Mouse (Mus musculus): ENCODE measurements around the gene Syne3. TPM values are rescaled to one million over a fixed set of nuclear protein-coding genes. Genes with fewer than 3 reads are reported as not detected.

The Syne3 gene
- polyA plus RNA-seq, 1 experiment from 2014 or later: 0.08 TPM

DNA sequence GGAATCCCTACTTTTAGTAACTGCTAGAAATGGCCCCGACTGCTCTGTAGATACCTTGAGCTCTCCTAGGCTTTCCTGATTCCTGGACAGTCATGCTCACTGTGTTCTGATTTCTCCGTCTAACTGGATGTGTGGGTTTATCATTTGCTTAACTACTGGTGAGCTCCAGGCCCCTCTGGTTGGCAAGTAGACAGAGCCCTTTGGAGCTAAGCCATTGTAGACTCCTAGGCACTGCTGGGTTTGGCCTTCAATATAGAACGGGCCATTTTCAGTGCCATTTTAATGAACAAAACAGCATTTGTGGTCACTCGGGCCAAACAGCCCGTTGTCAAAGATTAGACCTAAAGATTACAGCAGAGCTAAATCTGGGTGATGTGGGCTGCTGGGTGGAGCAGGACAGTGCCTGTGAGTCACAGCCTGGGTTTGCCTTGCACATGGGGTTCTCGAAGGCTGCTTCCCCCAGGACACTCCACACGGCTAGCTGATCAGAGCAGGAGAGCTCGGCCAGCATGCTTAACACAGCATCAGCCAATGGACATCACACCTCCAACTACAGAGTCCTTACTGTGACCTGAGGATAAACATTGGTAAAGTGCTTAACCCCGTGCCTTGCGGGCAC, 17.4 kb downstream of the Syne3 start:
- no peak overlapping the region for H3K4me3 ChIP-seq (ENCODE audit: low read depth, low read length)
- no peak overlapping the region for H3K4me2 ChIP-seq (ENCODE audit: low read length)
- WGBS: 81% methylated on average over 10 of the region's 10 CpGs
- ATAC-seq (replicated peaks; ENCODE audit: low FRiP score, low TSS enrichment, low read depth): no peak
- no peaks in the 10 kb centered on the region for H3K27me3 ChIP-seq (replicated peaks; ENCODE audit: control insufficient read depth, insufficient read depth, low read length)
- H3K9ac ChIP-seq (ENCODE audit: low read length): no peak overlapping the region
- H3K4me1 ChIP-seq (replicated peaks; ENCODE audit: control insufficient read depth, insufficient read depth, low read length): no peaks in the 10 kb centered on the region
- H3K9me3 ChIP-seq (ENCODE audit: control insufficient read depth, low read length): no peaks in the 10 kb centered on the region
- H3K27ac ChIP-seq (ENCODE audit: low read depth): no peak overlapping the region
- H3K36me3 ChIP-seq (ENCODE audit: control insufficient read depth, insufficient read depth, low read length): no peaks in the 10 kb centered on the region
- DNase-seq (ENCODE audit: low spot score): no peak

DNA sequence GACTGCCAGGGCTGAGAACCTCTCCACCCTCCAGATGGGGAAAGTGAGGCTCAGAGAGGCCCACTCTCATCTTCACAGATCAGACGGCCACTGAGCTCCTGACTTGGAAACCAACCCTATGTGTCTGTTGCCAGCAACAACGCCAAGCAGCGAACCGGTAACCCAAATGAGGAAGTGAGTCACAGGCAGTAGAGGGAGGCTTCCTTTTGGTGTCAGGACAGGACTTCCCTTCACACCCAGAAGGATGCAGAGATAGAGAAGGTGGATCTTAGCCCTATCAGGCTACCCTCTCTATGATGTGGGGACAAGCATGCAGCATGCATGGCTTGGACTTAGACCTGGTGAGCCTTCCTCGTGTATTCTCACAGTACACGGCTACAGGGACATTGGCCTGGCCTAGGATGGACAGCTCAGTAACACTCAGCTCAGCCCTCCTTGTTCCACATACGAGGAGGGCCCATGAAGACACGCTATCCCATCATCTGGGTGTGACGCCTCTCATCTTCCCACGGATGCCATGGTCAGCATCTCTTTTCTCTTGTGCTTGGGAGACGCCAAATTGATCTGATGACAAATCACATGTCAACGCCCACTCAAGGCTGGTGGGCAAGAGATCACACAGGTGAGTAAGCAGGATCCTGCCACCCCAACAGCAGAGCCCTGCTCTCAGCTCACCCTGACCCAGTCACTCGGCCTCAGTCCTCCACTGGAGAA, 18.7 kb downstream of the Syne3 start:
- WGBS: 82% methylated on average over 13 of the region's 13 CpGs
- DNase-seq (ENCODE audit: low spot score): no peak
- no peaks in the 10 kb centered on the region for H3K4me1 ChIP-seq (replicated peaks; ENCODE audit: control insufficient read depth, insufficient read depth, low read length)

DNA sequence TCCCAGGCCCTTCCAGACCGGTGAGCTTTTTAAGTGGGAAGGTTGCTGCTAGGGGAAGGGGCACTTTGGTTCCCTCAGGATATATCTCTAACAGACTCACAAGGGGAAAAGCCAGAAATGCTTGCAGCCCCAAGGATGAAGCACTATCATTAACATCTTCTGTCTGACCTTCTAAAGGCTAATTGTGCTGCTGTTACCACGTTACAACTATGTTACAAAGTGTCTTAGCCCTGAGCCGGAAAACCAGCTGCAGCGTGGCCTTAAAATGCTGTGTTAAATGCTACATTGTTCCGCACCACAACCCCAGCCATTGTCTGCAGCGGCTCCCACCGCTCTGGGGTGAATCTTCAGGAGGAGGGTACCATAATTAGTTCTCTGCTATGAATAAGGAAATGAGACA, 21.7 kb downstream of the Syne3 start:
- H3K36me3 ChIP-seq (ENCODE audit: control insufficient read depth, insufficient read depth, low read length): no peaks in the 10 kb centered on the region
- H3K27ac ChIP-seq (ENCODE audit: low read depth): no peak overlapping the region
- ATAC-seq (replicated peaks; ENCODE audit: low FRiP score, low TSS enrichment, low read depth) (no peak), DNase-seq (ENCODE audit: low spot score) (no peak)
- H3K4me2 ChIP-seq (ENCODE audit: low read length): no peak overlapping the region
- no peak overlapping the region for H3K9ac ChIP-seq (ENCODE audit: low read length)
- no peaks in the 10 kb centered on the region for H3K27me3 ChIP-seq (replicated peaks; ENCODE audit: control insufficient read depth, insufficient read depth, low read length)
- WGBS: 75% methylated on average over 7 of the region's 7 CpGs
- no peaks in the 10 kb centered on the region for H3K4me1 ChIP-seq (replicated peaks; ENCODE audit: control insufficient read depth, insufficient read depth, low read length)
- no peak overlapping the region for H3K4me3 ChIP-seq (ENCODE audit: low read depth, low read length)
- H3K9me3 ChIP-seq (ENCODE audit: control insufficient read depth, low read length): no peaks in the 10 kb centered on the region

More for the DNA sequence above, 18.7 kb downstream of the Syne3 start:
- Histone ChIP-seq H3K4me3 (ENCODE audit: low read depth, low read length) (no peak overlapping the region), H3K4me2 (ENCODE audit: low read length) (no peak overlapping the region), H3K36me3 (ENCODE audit: control insufficient read depth, insufficient read depth, low read length) (no peaks in the 10 kb centered on the region), H3K9ac (ENCODE audit: low read length) (no peak overlapping the region), H3K27ac (ENCODE audit: low read depth) (no peak overlapping the region), H3K9me3 (ENCODE audit: control insufficient read depth, low read length) (no peaks in the 10 kb centered on the region), H3K27me3 (replicated peaks; ENCODE audit: control insufficient read depth, insufficient read depth, low read length) (no peaks in the 10 kb centered on the region)
- no peak for ATAC-seq (replicated peaks; ENCODE audit: low FRiP score, low TSS enrichment, low read depth)

DNA sequence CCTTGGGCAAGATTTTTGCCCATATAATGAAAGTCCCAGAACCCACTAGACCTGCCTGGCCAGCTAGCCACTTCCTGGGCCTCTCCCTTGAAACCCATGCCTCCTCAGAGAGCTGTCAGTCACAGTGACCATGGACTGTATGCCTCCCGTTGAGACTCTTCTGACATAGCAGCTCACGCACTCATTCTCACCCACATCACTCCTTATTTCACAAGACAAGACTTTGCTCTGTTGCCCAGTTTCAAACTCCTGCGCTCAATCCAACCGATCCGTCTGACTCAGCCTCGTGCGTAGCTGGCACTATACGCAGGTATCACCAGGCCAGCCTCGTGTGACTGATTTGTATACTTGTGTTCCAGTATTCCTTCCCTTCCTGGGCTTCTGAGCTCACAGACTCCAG, 22.8 kb downstream of the Syne3 start:
- WGBS: 91% methylated on average over 9 of the region's 9 CpGs
- H3K9ac ChIP-seq (ENCODE audit: low read length): no peak overlapping the region

DNA sequence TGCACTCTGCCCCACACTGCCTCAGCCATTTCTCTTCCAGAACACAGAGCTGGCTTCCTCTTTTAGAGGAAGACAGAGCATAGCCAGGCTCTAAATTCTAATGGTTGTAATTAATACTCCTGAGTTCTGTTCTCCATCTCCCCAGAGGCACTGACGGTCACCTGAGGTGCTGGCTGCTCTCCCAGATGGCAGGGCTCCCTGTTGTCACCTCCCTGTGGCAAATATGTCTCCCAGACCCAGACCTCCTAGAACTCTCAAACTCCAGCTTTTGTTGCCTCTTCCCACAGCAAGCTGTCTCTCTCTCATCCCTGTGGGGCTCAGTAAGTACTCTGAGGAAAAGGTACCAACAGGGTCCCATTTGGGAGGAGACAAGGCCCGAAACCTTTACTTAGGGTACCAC, 23.6 kb downstream of the Syne3 start:
- Histone ChIP-seq H3K36me3 (ENCODE audit: control insufficient read depth, insufficient read depth, low read length) (no peaks in the 10 kb centered on the region), H3K27me3 (replicated peaks; ENCODE audit: control insufficient read depth, insufficient read depth, low read length) (no peaks in the 10 kb centered on the region), H3K9ac (ENCODE audit: low read length) (no peak overlapping the region), H3K4me3 (ENCODE audit: low read depth, low read length) (no peak overlapping the region), H3K4me2 (ENCODE audit: low read length) (no peak overlapping the region), H3K9me3 (ENCODE audit: control insufficient read depth, low read length) (no peaks in the 10 kb centered on the region), H3K27ac (ENCODE audit: low read depth) (no peak overlapping the region), H3K4me1 (replicated peaks; ENCODE audit: control insufficient read depth, insufficient read depth, low read length) (no peaks in the 10 kb centered on the region)
- WGBS: 84% methylated on average over 2 of the region's 2 CpGs
- DNase-seq (ENCODE audit: low spot score): no peak
- ATAC-seq (replicated peaks; ENCODE audit: low FRiP score, low TSS enrichment, low read depth): no peak

More for the DNA sequence above, 22.8 kb downstream of the Syne3 start:
- Histone ChIP-seq H3K4me1 (replicated peaks; ENCODE audit: control insufficient read depth, insufficient read depth, low read length) (no peaks in the 10 kb centered on the region), H3K4me3 (ENCODE audit: low read depth, low read length) (no peak overlapping the region), H3K27me3 (replicated peaks; ENCODE audit: control insufficient read depth, insufficient read depth, low read length) (no peaks in the 10 kb centered on the region), H3K4me2 (ENCODE audit: low read length) (no peak overlapping the region), H3K27ac (ENCODE audit: low read depth) (no peak overlapping the region), H3K9me3 (ENCODE audit: control insufficient read depth, low read length) (no peaks in the 10 kb centered on the region), H3K36me3 (ENCODE audit: control insufficient read depth, insufficient read depth, low read length) (no peaks in the 10 kb centered on the region)
- ATAC-seq (replicated peaks; ENCODE audit: low FRiP score, low TSS enrichment, low read depth) (no peak), DNase-seq (ENCODE audit: low spot score) (no peak)

DNA sequence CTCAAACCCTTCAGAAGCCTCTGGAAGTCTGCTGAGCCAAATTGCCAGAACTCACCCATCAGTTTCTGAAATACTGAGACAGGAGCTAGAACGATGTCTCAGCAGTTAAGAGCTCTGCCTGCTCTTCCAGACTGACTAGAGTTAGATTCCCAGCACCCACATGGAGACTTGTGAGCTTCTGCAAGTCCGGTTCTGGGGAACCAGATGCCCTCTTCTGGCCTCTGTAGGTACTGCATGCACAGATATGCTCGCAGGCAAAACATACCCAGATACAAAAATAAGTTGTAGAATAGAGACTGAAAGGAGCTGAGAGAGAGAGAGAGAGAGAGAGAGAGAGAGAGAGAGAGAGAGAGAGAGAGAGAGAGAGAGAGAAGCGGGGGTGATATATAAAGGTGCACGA, 24.5 kb downstream of the Syne3 start:
- H3K9ac ChIP-seq (ENCODE audit: low read length): no peak overlapping the region
- H3K4me3 ChIP-seq (ENCODE audit: low read depth, low read length): no peak overlapping the region
- no peaks in the 10 kb centered on the region for H3K36me3 ChIP-seq (ENCODE audit: control insufficient read depth, insufficient read depth, low read length)
- H3K27me3 ChIP-seq (replicated peaks; ENCODE audit: control insufficient read depth, insufficient read depth, low read length): no peaks in the 10 kb centered on the region
- 79% methylated on average over 5 of the region's 5 CpGs for WGBS
- no peaks in the 10 kb centered on the region for H3K9me3 ChIP-seq (ENCODE audit: control insufficient read depth, low read length)
- DNase-seq (ENCODE audit: low spot score) (no peak), ATAC-seq (replicated peaks; ENCODE audit: low FRiP score, low TSS enrichment, low read depth) (no peak)
- H3K27ac ChIP-seq (ENCODE audit: low read depth): no peak overlapping the region
- H3K4me1 ChIP-seq (replicated peaks; ENCODE audit: control insufficient read depth, insufficient read depth, low read length): no peaks in the 10 kb centered on the region
- no peak overlapping the region for H3K4me2 ChIP-seq (ENCODE audit: low read length)

DNA sequence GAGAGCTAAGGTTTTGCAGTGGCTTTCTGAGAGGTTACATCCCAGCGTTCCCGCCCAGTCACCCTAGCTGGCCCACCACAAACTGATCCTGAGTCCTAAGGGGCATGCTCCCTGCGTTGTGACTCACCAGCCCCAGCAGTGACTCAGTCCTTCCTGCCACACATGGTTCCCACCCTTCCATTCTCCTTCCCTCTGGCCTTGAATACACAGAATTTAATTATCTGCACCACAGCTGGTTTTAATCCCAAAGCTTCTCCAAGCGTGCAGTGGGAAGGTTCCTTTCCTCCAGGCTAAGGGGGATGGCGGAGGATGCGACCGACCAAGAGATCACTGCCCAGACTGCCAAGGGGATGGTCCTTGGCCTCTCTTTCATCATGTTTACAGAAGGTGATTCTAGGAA, 26.1 kb downstream of the Syne3 start:
- WGBS: 57% methylated on average over 7 of the region's 7 CpGs
- DNase-seq (ENCODE audit: low spot score) (no peak), ATAC-seq (replicated peaks; ENCODE audit: low FRiP score, low TSS enrichment, low read depth) (no peak)
- Histone ChIP-seq H3K9ac (ENCODE audit: low read length) (no peak overlapping the region), H3K27ac (ENCODE audit: low read depth) (no peak overlapping the region), H3K9me3 (ENCODE audit: control insufficient read depth, low read length) (no peaks in the 10 kb centered on the region), H3K4me2 (ENCODE audit: low read length) (no peak overlapping the region), H3K36me3 (ENCODE audit: control insufficient read depth, insufficient read depth, low read length) (no peaks in the 10 kb centered on the region), H3K27me3 (replicated peaks; ENCODE audit: control insufficient read depth, insufficient read depth, low read length) (no peaks in the 10 kb centered on the region), H3K4me3 (ENCODE audit: low read depth, low read length) (no peak overlapping the region), H3K4me1 (replicated peaks; ENCODE audit: control insufficient read depth, insufficient read depth, low read length) (0 out of 2 replicates have a peak, but pooled peaks cover under 1% of the 10 kb centered on the region)

DNA sequence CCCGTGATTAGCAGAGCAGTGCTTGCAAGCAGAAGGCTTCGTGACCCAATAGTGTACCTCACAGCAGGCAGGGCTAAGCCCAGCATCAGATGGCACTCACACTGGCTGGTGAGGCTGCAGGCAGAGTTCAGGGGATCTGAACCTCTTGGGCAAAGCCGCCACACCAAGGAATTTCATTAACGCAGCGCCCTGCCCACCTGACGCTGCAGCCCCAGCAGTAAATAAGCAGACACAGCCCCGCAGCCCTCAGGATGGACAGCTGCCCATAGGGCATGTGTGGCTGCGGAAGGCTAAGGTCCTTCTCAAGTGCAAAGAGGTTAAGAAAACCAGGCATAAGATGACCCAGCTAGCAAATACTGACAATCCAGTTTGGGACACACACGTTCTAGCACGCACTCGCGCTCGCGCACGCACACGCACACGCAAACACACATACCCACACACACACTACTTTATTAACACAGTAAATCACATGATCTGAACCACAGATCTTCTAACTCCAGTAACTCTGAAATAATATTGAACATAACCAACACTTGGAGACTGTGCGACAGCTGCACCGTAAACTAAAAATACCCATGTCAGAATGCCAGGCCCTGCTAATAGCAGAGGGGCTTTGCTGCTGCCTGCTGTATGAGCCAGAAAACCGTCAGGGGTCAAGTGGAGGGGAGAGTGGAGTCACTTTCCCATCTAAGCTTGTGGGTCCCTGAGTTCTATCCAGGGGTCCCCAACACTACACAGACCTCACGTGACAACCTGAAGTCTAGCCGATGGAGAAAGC, 30.5 kb downstream of the Syne3 start:
- no peak overlapping the region for H3K9ac ChIP-seq (ENCODE audit: low read length)
- 0 out of 2 replicates have a peak, but pooled peaks cover 2% of the 10 kb centered on the region for H3K4me1 ChIP-seq (replicated peaks; ENCODE audit: control insufficient read depth, insufficient read depth, low read length)
- H3K9me3 ChIP-seq (ENCODE audit: control insufficient read depth, low read length): no peaks in the 10 kb centered on the region
- no peak overlapping the region for H3K4me3 ChIP-seq (ENCODE audit: low read depth, low read length)
- no peak overlapping the region for H3K27ac ChIP-seq (ENCODE audit: low read depth)
- 71% methylated on average over 22 of the region's 22 CpGs for WGBS
- H3K4me2 ChIP-seq (ENCODE audit: low read length): no peak overlapping the region
- no peaks in the 10 kb centered on the region for H3K27me3 ChIP-seq (replicated peaks; ENCODE audit: control insufficient read depth, insufficient read depth, low read length)
- ATAC-seq (replicated peaks; ENCODE audit: low FRiP score, low TSS enrichment, low read depth) (no peak), DNase-seq (ENCODE audit: low spot score) (no peak)
- no peaks in the 10 kb centered on the region for H3K36me3 ChIP-seq (ENCODE audit: control insufficient read depth, insufficient read depth, low read length)

All from intestine, embryonic 14.5 days (tissue).